ENCODE assay signal across 9 mouse cellular contexts in genomic region chr11:96581604-96582384, GRCm38 (mm10).
A peak's percentile ranks its signal among the peaks of the same experiment; 100 is the strongest.
DNase-seq lines count a peak whose midpoint lies in the region; ATAC-seq and TF ChIP-seq lines count a peak whose summit lies in the region.
"Had no signal": no experiment of that assay in that cellular context is flagged by ENCODE, and none has a peak within 500 bp of the region (broad histone marks: within the 10 kb centered on the region; RNA-seq: fewer than 3 reads in every experiment).

No protein-coding gene starts in this region.

- no peaks in the 10 kb centered on the region for H3K27me3 ChIP-seq in intestine, embryonic 14.5 days (replicated peaks; ENCODE audit: control insufficient read depth, insufficient read depth, low read length)
- no peaks in the 10 kb centered on the region for H3K27me3 ChIP-seq in intestine, embryonic 15.5 days (replicated peaks)
- H3K27me3 ChIP-seq in ES-Bruce4 (ENCODE audit: control insufficient read depth, insufficient read depth, low read length, poor library complexity, severe bottlenecking) = peaks cover 2% of the 10 kb centered on the region
- no peaks in the 10 kb centered on the region for H3K27me3 ChIP-seq in kidney, adult 2 months (replicated peaks; ENCODE audit: control insufficient read depth, insufficient read depth, low read length)
- H3K27me3 ChIP-seq: embryonic facial prominence, embryonic 12.5 days had no signal

- no peak overlapping the region for H3K27ac ChIP-seq in intestine, embryonic 14.5 days (ENCODE audit: low read depth)
- no peak overlapping the region for H3K27ac ChIP-seq in intestine, embryonic 15.5 days
- H3K27ac ChIP-seq in ES-Bruce4 (ENCODE audit: insufficient read depth, low read length) = no peak overlapping the region
- no peak overlapping the region for H3K27ac ChIP-seq in bone marrow, adult 2 months (ENCODE audit: control insufficient read depth, insufficient read depth, low read depth, low read length, poor library complexity)
- no peak overlapping the region for H3K27ac ChIP-seq in kidney, adult 2 months (ENCODE audit: insufficient read depth, low read depth, low read length)
- H3K27ac ChIP-seq: embryonic facial prominence, embryonic 12.5 days had no signal

- H3K4me1 ChIP-seq in intestine, embryonic 14.5 days (replicated peaks; ENCODE audit: control insufficient read depth, insufficient read depth, low read length) = peaks cover 33% of the 10 kb centered on the region
- H3K4me1 ChIP-seq in intestine, embryonic 15.5 days (replicated peaks) = peaks cover 9% of the 10 kb centered on the region; the same call in 1 of the 2 replicates
- H3K4me1 ChIP-seq in ES-Bruce4 (ENCODE audit: control insufficient read depth, insufficient read depth, low read length) = no peaks in the 10 kb centered on the region
- H3K4me1 ChIP-seq in bone marrow, adult 2 months (ENCODE audit: control insufficient read depth, insufficient read depth, low read length) = no peaks in the 10 kb centered on the region
- H3K4me1 ChIP-seq in kidney, adult 2 months (ENCODE audit: control insufficient read depth, insufficient read depth, low read length) = no peaks in the 10 kb centered on the region

- no peaks in the 10 kb centered on the region for H3K36me3 ChIP-seq in intestine, embryonic 14.5 days (ENCODE audit: control insufficient read depth, insufficient read depth, low read length)
- H3K36me3 ChIP-seq in intestine, embryonic 15.5 days = no peaks in the 10 kb centered on the region
- no peaks in the 10 kb centered on the region for H3K36me3 ChIP-seq in ES-Bruce4 (ENCODE audit: control insufficient read depth, insufficient read depth, low read length, poor library complexity, severe bottlenecking)
- H3K36me3 ChIP-seq in kidney, adult 2 months (ENCODE audit: control insufficient read depth, insufficient read depth, low read length) = no peaks in the 10 kb centered on the region
- H3K36me3 ChIP-seq: embryonic facial prominence, embryonic 12.5 days had no signal

- peak; percentile 43 for DNase-seq in intestine, embryonic 14.5 days (ENCODE audit: low spot score)
- peak; percentile 62 for DNase-seq in kidney, adult 2 months
- DNase-seq in naive thymus-derived CD4-positive, alpha-beta T cell, adult 2 months (ENCODE audit: low read depth) = peak; percentile 67
- no peak for DNase-seq in c-Kit-positive CD71-positive TER-119-positive erythroid progenitor cells, embryonic 14.5 days (ENCODE audit: low spot score)
- DNase-seq in right cerebral cortex, adult 18-20 months = no peak

- 44% methylated on average over 10 of the region's 10 CpGs for WGBS in intestine, embryonic 14.5 days
- WGBS in intestine, embryonic 15.5 days = 53% methylated on average over 10 of the region's 10 CpGs
- WGBS in bone marrow, adult 2 months = 56% methylated on average over 10 of the region's 10 CpGs
- WGBS in kidney, adult 2 months = 50% methylated on average over 10 of the region's 10 CpGs

- ATAC-seq in intestine, embryonic 14.5 days (replicated peaks; ENCODE audit: low FRiP score, low TSS enrichment, low read depth) = no peak
- ATAC-seq in intestine, embryonic 15.5 days = no peak

- peak; percentile 86 for TF ChIP-seq CTCF in ES-Bruce4 (IDR thresholded peaks at IDR 0.05; ENCODE audit: low read depth, low read length)
- peak; percentile 51 for TF ChIP-seq CTCF in bone marrow, adult 2 months (IDR thresholded peaks at IDR 0.05; ENCODE audit: control insufficient read depth, insufficient read depth, low read length)
- TF ChIP-seq CTCF in kidney, adult 2 months (conservative IDR thresholded peaks at IDR 0.05; ENCODE audit: insufficient read depth, insufficient read length, low read depth, low read length) = peak; percentile 69

- TF ChIP-seq POLR2A in ES-Bruce4 (IDR thresholded peaks at IDR 0.05; ENCODE audit: insufficient read depth, low read length) = no peak
- TF ChIP-seq POLR2A in bone marrow, adult 2 months (IDR thresholded peaks at IDR 0.05; ENCODE audit: borderline replicate concordance, control insufficient read depth, low read depth, low read length) = no peak
- TF ChIP-seq POLR2A in kidney, adult 2 months (IDR thresholded peaks at IDR 0.05; ENCODE audit: low read depth, low read length) = no peak

- H3K4me3 ChIP-seq in intestine, embryonic 14.5 days (ENCODE audit: low read depth, low read length) = no peak overlapping the region
- H3K4me3 ChIP-seq in intestine, embryonic 15.5 days (replicated peaks) = no peak overlapping the region
- no peak overlapping the region for H3K4me3 ChIP-seq in ES-Bruce4 (ENCODE audit: low read depth, low read length)
- no peak overlapping the region for H3K4me3 ChIP-seq in bone marrow, adult 2 months (replicated peaks; ENCODE audit: control insufficient read depth, low read depth, low read length)
- no peak overlapping the region for H3K4me3 ChIP-seq in kidney, adult 2 months (ENCODE audit: insufficient read depth, low read depth, low read length)
- H3K4me3 ChIP-seq: embryonic facial prominence, embryonic 12.5 days had no signal

- H3K4me2 ChIP-seq in intestine, embryonic 14.5 days (ENCODE audit: low read length) = no peak overlapping the region
- no peak overlapping the region for H3K4me2 ChIP-seq in intestine, embryonic 15.5 days (replicated peaks)
- H3K4me2 ChIP-seq: embryonic facial prominence, embryonic 12.5 days had no signal

- H3K9ac ChIP-seq in intestine, embryonic 14.5 days (ENCODE audit: low read length) = no peak overlapping the region
- no peak overlapping the region for H3K9ac ChIP-seq in intestine, embryonic 15.5 days
- H3K9ac ChIP-seq in ES-Bruce4 (ENCODE audit: low read depth, poor library complexity, severe bottlenecking) = no peak overlapping the region
- H3K9ac ChIP-seq: embryonic facial prominence, embryonic 12.5 days had no signal

- TF ChIP-seq EP300 in ES-Bruce4 (IDR thresholded peaks at IDR 0.05; ENCODE audit: insufficient read depth, low read depth, low read length) = no peak

- no peaks in the 10 kb centered on the region for H3K9me3 ChIP-seq in intestine, embryonic 14.5 days (ENCODE audit: control insufficient read depth, low read length)
- no peaks in the 10 kb centered on the region for H3K9me3 ChIP-seq in intestine, embryonic 15.5 days
- H3K9me3 ChIP-seq in ES-Bruce4 (replicated peaks; ENCODE audit: control insufficient read depth, insufficient read depth, low read length, poor library complexity, severe bottlenecking) = no peaks in the 10 kb centered on the region; the same call in 1 of the 2 replicates
- H3K9me3 ChIP-seq: embryonic facial prominence, embryonic 12.5 days had no signal

Comparison
In these comparisons a context has a peak if more than half of its experiments do, and no peak if none do; other contexts are left out.
1. DNase-seq: peak in intestine, embryonic 14.5 days (single experiment), kidney, adult 2 months (single experiment) and naive thymus-derived CD4-positive, alpha-beta T cell, adult 2 months (single experiment); none in c-Kit-positive CD71-positive TER-119-positive erythroid progenitor cells, embryonic 14.5 days (single experiment) and right cerebral cortex, adult 18-20 months (single experiment).
2. Peak in every context shown above with its lines, with median percentiles within 50 percentile points of each other: CTCF ChIP-seq.